Mouse (Mus musculus) embryonic stem cell, embryonic (primary cell): Measurements from ENCODE around the gene Coq2.

Source experiments
- CTCF ChIA-PET, 4 experiments: fragments of 300-600 bp in 2 of 4; fragments of 350-600 bp in 2 of 4; sonication (Branson Sonifier 250); formaldehyde crosslinking; loops; one replicate each; lab custom pipeline; 2022; ENCODE audit warnings: inconsistent platforms in 2 of 4; lab: Charles Lee
- POLR2A ChIA-PET, 4 experiments: fragments of 300-600 bp in 2 of 4; fragments of 350-600 bp in 2 of 4; sonication (Branson Sonifier 250); formaldehyde crosslinking; loops; one replicate each; lab custom pipeline; 2022; ENCODE audit warnings: antibody characterized with exemption in 4 of 4, inconsistent platforms in 1 of 4; lab: Charles Lee

The Coq2 gene

DNA sequence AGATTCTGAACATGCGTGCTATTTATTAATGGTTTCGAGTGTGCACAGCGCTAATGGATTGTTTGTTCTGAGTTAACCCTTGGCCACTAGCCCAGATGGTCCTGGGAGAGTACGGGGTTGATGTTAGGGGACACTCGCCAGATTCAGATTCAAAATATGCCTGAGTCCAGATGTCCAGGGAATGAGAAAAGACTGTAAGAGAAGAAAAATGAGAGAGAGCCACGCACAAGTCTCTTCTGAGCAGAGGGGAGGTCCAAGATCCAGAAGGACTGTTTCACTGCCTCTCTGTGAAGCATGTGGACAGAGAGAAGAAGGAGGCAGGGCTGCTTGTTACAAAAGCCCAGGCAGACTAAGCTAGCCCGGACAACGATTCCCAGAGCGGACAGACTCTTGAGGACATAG lies 69.1 kb downstream of the Coq2 start:
- CTCF ChIA-PET: no interaction called here
- POLR2A ChIA-PET: no interaction called here
